Mouse (Mus musculus) liver, postnatal 0 days (tissue): ENCODE data around the gene Rab27a.

Source experiments
- CTCF ChIP-seq: sonication (generic); IDR thresholded peaks from 2 replicates; pipeline ENCODE4 v1.5.1; 2016; ENCODE audit warnings: antibody characterized with exemption, low read depth
- EP300 ChIP-seq: IDR thresholded peaks from 2 replicates; pipeline ENCODE4 v1.6.1; 2016; ENCODE audit warnings: antibody characterized with exemption, low read depth, mild to moderate bottlenecking

DNA sequence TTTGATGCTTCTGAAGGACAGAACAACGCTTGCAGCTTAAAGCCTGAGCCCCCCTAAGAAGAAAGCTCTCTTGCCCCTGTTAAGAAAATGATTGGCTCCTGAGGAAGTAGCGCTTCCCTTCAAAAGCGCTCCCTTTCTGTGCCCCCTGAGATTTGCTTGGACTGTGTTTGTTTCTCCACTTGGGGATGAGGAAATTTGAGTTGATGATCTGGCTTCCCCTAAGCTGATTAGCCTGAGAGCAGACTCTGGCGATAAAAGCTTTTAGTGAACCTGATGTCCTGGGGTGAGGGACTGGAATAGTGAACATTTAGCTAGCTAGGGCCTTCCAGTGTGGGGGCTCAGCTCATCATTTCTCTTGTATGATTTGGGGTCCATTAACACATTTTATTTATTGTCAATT lies 4.3 kb downstream of the Rab27a start:
- no peak for TF ChIP-seq CTCF
- TF ChIP-seq EP300, result no peak
